Mouse (Mus musculus): ENCODE results near the gene Hist1h4f. TPM values are rescaled to one million over a fixed set of nuclear protein-coding genes. Genes with fewer than 3 reads are reported as not detected.
"Not testable (repeated sequence)": the region's sequence is repeated elsewhere in the genome, so short reads cannot be mapped to it uniquely, and the experiment has no call there.

The Hist1h4f gene
- 1.7 and 2.0 TPM in 2 replicates for polyA plus RNA-seq (2015; fragmentation: Nextera tagmentation; extraction: Ambion mirVana)

DNA sequence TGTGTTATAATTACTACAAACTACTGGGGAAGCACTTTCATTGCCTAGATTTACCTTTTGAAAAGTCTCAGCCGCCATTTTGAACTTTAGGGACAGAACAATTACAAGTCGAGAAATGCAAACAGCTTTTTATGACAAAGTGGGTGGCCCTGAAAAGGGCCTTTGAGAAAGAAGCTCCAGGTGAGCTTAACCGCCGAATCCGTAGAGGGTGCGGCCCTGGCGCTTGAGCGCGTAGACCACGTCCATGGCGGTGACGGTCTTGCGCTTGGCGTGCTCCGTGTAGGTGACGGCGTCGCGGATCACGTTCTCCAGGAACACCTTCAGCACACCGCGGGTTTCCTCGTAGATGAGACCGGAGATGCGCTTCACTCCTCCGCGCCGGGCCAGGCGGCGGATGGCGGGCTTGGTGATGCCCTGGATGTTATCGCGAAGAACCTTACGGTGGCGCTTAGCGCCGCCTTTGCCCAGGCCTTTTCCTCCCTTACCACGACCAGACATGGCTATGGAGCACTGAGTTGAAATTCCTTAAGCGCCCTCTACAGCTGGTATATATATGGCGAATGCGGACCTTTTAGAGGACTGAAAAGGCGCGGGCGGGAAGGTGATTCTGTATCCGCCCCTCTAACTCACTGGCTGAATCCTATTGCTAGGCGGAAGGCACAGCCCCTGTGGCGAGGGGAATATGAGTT is at the start of gene Hist1h4f:
Gene Hist1h4f, minus strand, starts transcription at position 503 of the 689 bp plus-strand sequence.
- Histone ChIP-seq H3K4me1 (peaks cover 12% of the 10 kb centered on the region), H3K27ac (peak within 1 kb of the TSS; percentile 93), H3K4me2 (peak within 1 kb of the TSS; percentile 42), H3K4me3 (replicated peaks) (peak within 1 kb of the TSS; percentile 48), H3K9ac (peak within 1 kb of the TSS; percentile 10; the same call in 1 of the 2 replicates)
- WGBS: under 1% methylated on average over 47 of the region's 47 CpGs
- not testable (repeated sequence) for H3K9me3 ChIP-seq; H3K27me3 ChIP-seq (replicated peaks); H3K36me3 ChIP-seq
- ATAC-seq (ENCODE audit: insufficient read depth, low FRiP score, low read depth): peak; percentile 86

DNA sequence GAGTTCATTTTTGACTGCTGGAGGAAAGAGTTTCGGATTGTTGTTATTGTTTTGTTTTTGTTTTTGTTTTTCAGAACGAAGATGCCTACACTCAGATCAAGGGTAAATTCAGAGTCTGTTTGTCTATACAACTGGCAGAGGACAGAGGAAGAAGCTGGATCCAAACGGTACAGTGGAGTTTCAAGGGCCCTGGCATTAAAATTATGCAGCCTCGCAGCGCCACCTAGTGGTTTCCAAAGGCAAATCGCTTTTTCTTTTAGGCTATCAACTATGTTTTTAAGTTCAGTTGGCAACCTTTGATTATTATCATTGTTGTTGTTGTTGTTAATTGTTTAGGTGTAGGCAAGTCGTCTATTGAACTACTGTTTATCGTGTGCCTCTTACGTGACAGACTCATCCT is 46.5 kb upstream of the Hist1h4f start:
- Histone ChIP-seq H3K27ac (no peak overlapping the region; the same call in 1 of the 2 replicates), H3K4me1 (no peaks in the 10 kb centered on the region), H3K36me3 (no peaks in the 10 kb centered on the region), H3K27me3 (replicated peaks) (no peaks in the 10 kb centered on the region), H3K4me3 (replicated peaks) (no peak overlapping the region), H3K9me3 (no peaks in the 10 kb centered on the region), H3K9ac (no peak overlapping the region), H3K4me2 (no peak overlapping the region)
- ATAC-seq (ENCODE audit: insufficient read depth, low FRiP score, low read depth): no peak; the same call in 1 of the 2 replicates
- WGBS: 7% methylated on average over 9 of the region's 9 CpGs

DNA sequence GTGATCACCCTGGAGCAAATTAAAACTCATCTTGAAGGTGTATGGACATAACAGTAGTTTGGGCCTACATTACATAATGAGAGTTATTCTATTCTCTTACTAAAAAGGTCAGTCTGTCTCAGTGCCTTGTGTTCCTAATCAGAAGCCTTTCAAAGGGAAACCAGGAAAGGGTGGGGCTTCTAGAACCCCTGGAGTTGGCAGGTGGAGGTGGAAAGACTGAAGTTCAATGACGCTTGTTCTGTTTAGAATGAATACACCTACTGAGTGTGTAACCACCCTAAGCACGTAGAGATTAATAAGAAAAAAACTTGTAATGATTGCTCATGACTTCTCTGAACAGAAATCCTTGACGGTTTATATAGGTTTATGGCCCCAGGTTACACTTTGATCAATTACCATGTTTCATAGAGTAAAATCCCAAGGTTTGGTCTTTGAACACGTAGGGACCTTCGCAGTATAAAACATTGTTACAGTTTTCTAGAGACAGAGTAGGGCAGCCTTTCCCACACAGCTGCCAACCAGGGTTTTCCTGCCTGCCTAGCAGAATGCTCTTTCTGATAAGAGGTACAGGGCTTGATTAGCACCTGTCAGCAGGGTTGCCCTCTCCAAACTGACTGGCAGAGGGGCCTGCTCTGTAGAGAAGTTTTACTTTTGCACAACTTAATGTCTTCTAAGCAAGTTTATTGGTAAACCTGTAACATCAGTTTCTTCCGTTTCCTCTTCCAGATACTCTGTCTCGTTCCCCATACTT is 44.3 kb upstream of the Hist1h4f start:
- H3K27ac ChIP-seq: peak overlapping the region; percentile 21; the same call in 1 of the 2 replicates
- peak; percentile 72; the same call in 1 of the 2 replicates for ATAC-seq (ENCODE audit: insufficient read depth, low FRiP score, low read depth)
- no peak overlapping the region for H3K9ac ChIP-seq
- WGBS: 73% methylated on average over 7 of the region's 7 CpGs
- H3K27me3 ChIP-seq (replicated peaks): no peaks in the 10 kb centered on the region
- no peaks in the 10 kb centered on the region for H3K36me3 ChIP-seq
- no peaks in the 10 kb centered on the region for H3K4me1 ChIP-seq
- no peaks in the 10 kb centered on the region for H3K9me3 ChIP-seq
- no peak overlapping the region for H3K4me2 ChIP-seq
- no peak overlapping the region for H3K4me3 ChIP-seq (replicated peaks)

DNA sequence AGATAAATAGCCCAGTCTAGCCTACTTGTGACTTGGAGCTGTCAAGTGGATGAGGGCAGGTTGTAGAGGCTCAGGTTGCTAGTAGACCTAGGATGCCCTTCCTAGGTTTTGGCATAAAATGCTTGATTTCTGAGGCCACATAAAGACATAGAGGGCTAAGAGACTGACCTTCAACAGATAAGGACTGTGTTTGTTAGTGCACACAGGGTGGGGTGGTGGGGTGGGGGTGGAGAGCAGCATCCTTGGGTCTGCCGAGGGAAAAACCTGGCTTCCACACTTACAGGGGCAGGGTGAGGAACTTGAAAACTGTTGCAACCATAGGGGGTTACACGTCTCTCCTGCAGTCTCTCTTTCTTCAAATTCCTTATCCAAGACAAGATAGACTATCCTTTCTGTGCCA is 43.7 kb upstream of the Hist1h4f start:
- Histone ChIP-seq H3K4me2 (no peak overlapping the region), H3K27ac (0 out of 2 replicates have a peak overlapping the region, but pooled peaks have one; percentile 4), H3K9me3 (no peaks in the 10 kb centered on the region), H3K9ac (no peak overlapping the region), H3K36me3 (no peaks in the 10 kb centered on the region), H3K4me1 (no peaks in the 10 kb centered on the region), H3K27me3 (replicated peaks) (no peaks in the 10 kb centered on the region), H3K4me3 (replicated peaks) (no peak overlapping the region)
- ATAC-seq (ENCODE audit: insufficient read depth, low FRiP score, low read depth): no peak
- 77% methylated on average over 2 of the region's 2 CpGs for WGBS

DNA sequence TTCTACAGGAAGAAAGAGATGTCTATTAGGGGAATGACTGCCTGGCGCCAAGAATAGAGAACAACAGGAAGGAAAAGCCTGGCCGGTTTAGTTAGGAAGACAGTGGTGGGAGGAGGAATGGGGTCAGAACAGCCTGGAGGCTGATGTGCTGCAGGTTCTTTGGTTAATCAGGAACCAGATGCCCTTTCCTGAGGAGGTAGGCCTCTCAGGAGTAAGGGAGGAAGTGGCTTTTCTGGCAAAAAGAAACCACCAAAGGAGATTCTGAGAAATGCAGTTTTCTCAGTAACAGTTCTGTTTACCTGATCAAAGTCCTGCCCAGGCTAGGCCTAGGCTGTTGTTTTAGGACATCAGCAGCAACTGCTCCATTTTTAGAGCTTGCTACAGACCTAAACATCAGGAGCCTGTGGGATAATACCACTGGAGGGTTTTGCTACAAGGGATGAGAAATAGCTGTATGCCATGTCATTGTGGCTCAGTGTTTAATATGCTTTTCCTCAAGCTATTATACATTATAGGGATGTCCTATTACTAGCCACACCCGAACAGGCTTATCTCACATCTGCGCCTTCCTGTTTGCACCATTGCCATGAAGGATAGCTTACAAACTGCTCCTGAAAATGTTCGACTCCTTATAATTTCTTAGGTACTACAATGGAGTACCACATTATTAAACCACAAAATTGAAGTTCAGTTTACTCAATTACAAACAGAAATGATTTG is 41.8 kb upstream of the Hist1h4f start:
- Histone ChIP-seq H3K4me3 (replicated peaks) (no peak overlapping the region), H3K27ac (peak overlapping the region; percentile 68), H3K36me3 (no peaks in the 10 kb centered on the region), H3K4me2 (no peak overlapping the region), H3K27me3 (replicated peaks) (no peaks in the 10 kb centered on the region), H3K9me3 (no peaks in the 10 kb centered on the region), H3K4me1 (no peaks in the 10 kb centered on the region), H3K9ac (no peak overlapping the region)
- no peak for ATAC-seq (ENCODE audit: insufficient read depth, low FRiP score, low read depth)
- 61% methylated on average over 5 of the region's 5 CpGs for WGBS

DNA sequence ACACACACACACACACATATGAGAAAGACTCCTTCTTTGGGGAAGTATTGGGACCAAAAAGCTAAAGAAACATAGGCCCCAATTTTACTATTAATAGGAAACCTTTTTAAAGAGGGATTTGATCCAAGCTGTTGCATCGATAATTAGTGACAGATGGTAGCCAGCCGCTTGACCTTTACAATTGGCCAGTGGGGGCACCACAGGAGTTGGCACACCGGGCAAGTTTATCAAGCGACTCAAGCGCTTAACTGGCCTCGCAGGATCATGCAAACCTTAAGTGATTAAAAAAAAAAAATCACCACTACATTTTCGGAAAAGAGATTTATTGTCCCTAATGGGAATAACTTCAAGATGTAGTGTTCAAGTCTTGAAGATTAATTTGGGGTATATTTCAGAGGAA is 41.2 kb upstream of the Hist1h4f start:
- H3K27ac ChIP-seq: peak overlapping the region; percentile 68; the same call in 1 of the 2 replicates
- no peaks in the 10 kb centered on the region for H3K4me1 ChIP-seq
- H3K27me3 ChIP-seq (replicated peaks): no peaks in the 10 kb centered on the region
- ATAC-seq (ENCODE audit: insufficient read depth, low FRiP score, low read depth): no peak
- no peak overlapping the region for H3K4me2 ChIP-seq
- H3K9ac ChIP-seq: no peak overlapping the region
- 78% methylated on average over 7 of the region's 7 CpGs for WGBS
- H3K4me3 ChIP-seq (replicated peaks): no peak overlapping the region
- H3K9me3 ChIP-seq: no peaks in the 10 kb centered on the region
- no peaks in the 10 kb centered on the region for H3K36me3 ChIP-seq

DNA sequence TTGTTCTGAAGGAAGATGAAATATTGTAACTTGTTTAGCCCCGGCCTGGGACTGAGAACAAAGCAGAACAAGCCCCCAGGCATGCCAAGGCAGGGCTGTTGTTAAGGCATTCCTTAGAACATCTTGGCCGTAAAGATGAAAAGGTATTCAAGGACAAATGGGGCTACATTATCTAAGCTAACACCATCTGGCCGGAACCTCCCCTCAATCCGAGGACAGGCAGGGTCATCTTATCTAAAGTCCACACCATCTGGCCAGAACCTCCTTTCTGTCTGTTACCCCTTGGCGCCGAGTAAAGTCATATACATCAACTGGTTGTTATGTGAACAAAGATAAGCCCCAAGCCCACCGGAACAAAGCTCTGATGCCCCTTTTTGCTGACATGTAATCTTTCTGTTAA is 40.4 kb upstream of the Hist1h4f start:
- H3K36me3 ChIP-seq; H3K9me3 ChIP-seq; H3K4me1 ChIP-seq; ATAC-seq (ENCODE audit: insufficient read depth, low FRiP score, low read depth); H3K27ac ChIP-seq; H3K9ac ChIP-seq; H3K4me2 ChIP-seq; H3K27me3 ChIP-seq (replicated peaks); H3K4me3 ChIP-seq (replicated peaks): not testable (repeated sequence)
- WGBS: 77% methylated on average over 7 of the region's 7 CpGs

DNA sequence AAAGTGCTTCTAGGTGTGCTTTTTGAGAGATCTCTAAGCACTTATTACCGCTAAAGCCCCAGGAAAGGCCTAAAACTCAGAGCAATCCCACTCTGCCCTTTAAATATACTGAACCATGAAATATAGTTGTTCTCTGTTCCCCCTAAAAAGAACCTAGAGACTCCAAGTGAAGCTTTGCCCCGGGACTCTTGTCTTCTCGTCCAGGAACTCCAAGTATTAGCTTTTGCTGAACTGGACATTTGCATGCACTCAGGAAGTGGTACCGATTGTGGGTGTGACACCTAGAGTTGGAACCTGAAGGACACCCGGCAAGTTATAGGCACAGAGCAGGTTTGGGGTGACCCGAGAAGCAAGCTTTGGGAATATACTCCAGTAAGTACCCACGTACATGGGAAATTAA is 39.8 kb upstream of the Hist1h4f start:
- H3K9me3 ChIP-seq: no peaks in the 10 kb centered on the region
- no peak overlapping the region for H3K27ac ChIP-seq
- H3K4me2 ChIP-seq: no peak overlapping the region
- H3K27me3 ChIP-seq (replicated peaks): no peaks in the 10 kb centered on the region
- peaks cover 3% of the 10 kb centered on the region; the same call in 1 of the 2 replicates for H3K4me1 ChIP-seq
- H3K4me3 ChIP-seq (replicated peaks): no peak overlapping the region
- H3K36me3 ChIP-seq: no peaks in the 10 kb centered on the region
- no peak for ATAC-seq (ENCODE audit: insufficient read depth, low FRiP score, low read depth)
- WGBS: 92% methylated on average over 7 of the region's 7 CpGs
- H3K9ac ChIP-seq: no peak overlapping the region

DNA sequence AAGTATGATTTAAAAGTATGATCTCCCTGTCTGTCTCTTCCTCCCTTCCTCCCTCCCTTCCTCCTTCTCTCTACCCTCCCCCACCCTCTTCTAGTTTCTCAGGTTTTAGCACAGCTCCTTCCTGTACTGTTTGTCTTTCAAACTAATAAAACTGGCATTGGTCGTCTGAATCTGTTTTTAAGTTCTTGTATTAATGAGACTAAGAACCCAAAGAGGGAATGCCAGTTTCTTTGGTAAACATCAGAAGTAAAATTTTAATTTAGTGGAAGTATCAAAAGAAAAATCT is 35.4 kb upstream of the Hist1h4f start:
- 0% methylated on average over 1 of the region's 1 CpGs for WGBS

DNA sequence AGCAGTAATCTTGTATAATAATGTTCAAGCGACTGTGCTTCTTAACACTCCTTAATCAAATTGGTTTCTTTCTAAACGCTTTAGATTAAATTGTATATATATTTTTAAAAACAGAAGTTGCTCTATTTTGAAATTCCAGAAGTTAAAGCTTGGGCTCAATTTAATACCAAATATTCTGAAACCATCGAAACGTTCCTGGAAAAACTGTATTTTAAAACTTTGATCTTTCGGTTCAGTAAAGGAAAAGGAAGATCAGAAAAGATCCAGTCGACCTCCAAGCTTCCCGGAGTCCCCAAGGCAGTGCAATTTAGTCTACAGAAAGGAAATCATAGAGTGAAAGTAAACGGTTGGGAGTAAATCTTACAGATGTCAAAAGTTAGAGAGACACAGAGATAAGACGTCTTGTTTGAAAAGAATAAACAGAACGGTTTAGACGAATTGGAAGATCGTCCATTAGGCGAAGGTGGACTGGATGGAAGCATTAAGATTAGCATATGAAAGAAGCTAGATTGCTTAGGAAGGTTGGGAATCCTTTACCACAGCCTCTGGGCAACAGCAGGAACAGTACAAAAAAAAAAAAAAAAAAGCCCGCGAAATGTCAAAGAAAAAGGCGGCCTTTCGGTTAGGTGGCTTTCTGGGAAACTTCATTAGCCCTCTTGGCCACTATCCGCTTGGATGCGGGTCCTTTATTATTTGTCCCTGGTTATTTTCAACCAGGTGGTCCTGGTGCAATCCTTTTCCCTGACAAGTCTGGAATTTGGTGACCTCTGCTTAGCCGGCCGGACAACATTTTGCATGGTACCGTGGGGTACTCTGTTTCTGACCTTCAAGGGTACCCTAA is 34.9 kb upstream of the Hist1h4f start:
- Histone ChIP-seq H3K27me3 (replicated peaks) (no peaks in the 10 kb centered on the region), H3K27ac (peak overlapping the region; percentile 96), H3K36me3 (no peaks in the 10 kb centered on the region), H3K4me3 (replicated peaks) (peak overlapping the region; percentile 32), H3K9me3 (no peaks in the 10 kb centered on the region), H3K4me1 (peaks cover 10% of the 10 kb centered on the region; the same call in 1 of the 2 replicates), H3K4me2 (peak overlapping the region; percentile 71), H3K9ac (peak overlapping the region; percentile 12; the same call in 1 of the 2 replicates)
- 1% methylated on average over 22 of the region's 22 CpGs for WGBS
- no peak for ATAC-seq (ENCODE audit: insufficient read depth, low FRiP score, low read depth)

More for the DNA sequence above, 35.4 kb upstream of the Hist1h4f start:
- Histone ChIP-seq H3K4me3 (replicated peaks) (peak overlapping the region; percentile 32), H3K27ac (peak overlapping the region; percentile 96), H3K27me3 (replicated peaks) (no peaks in the 10 kb centered on the region), H3K36me3 (no peaks in the 10 kb centered on the region), H3K4me2 (peak overlapping the region; percentile 71), H3K4me1 (peaks cover 9% of the 10 kb centered on the region; the same call in 1 of the 2 replicates), H3K9me3 (no peaks in the 10 kb centered on the region), H3K9ac (peak overlapping the region; percentile 12; the same call in 1 of the 2 replicates)
- ATAC-seq (ENCODE audit: insufficient read depth, low FRiP score, low read depth): no peak

DNA sequence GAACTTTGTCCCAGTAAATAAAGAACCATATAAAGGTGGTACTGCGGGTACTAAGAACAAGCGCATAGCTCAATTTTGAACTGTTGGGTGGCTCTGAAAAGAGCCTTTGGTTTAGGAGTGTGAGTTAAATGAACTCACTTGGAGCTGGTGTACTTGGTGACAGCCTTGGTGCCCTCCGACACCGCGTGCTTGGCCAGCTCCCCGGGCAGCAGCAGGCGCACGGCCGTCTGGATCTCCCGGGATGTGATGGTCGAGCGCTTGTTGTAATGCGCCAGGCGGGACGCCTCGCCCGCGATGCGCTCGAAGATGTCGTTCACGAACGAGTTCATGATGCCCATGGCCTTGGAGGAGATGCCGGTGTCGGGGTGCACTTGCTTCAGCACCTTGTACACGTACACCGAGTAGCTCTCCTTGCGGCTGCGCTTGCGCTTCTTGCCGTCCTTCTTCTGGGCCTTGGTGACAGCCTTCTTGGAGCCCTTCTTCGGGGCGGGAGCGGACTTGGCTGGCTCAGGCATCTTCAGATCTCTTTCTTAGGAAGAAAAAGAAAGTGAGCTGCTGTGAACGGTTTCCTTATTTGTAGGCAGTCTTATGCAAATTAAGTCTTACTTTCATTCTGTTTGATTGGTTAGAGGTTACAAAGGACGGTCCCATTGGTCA is 34.1 kb upstream of the Hist1h4f start:
- Histone ChIP-seq H3K27ac (peak overlapping the region; percentile 95), H3K9ac (peak overlapping the region; percentile 42), H3K4me1 (peaks cover 10% of the 10 kb centered on the region; the same call in 1 of the 2 replicates), H3K4me2 (peak overlapping the region; percentile 71), H3K4me3 (replicated peaks) (peak overlapping the region; percentile 45)
- H3K27me3 ChIP-seq (replicated peaks); H3K36me3 ChIP-seq; H3K9me3 ChIP-seq: not testable (repeated sequence)
- WGBS: under 1% methylated on average over 32 of the region's 36 CpGs
- ATAC-seq (ENCODE audit: insufficient read depth, low FRiP score, low read depth): peak; percentile 86

Measured in stomach, embryonic 15.5 days (tissue).